Mouse (Mus musculus) thymus, postnatal 10 days (tissue): ENCODE measurements around the gene Pdcl3.
"Not testable (repeated sequence)": the region's sequence is repeated elsewhere in the genome, so short reads cannot be mapped to it uniquely, and the experiment has no call there.

ENCODE experiments used
- DNase-seq, 2 experiments: peaks; one replicate each; pipeline ENCODE4 v3.0.0; 2021; ENCODE audit warnings: low spot score in 2 of 2

Pdcl3 gene

DNA sequence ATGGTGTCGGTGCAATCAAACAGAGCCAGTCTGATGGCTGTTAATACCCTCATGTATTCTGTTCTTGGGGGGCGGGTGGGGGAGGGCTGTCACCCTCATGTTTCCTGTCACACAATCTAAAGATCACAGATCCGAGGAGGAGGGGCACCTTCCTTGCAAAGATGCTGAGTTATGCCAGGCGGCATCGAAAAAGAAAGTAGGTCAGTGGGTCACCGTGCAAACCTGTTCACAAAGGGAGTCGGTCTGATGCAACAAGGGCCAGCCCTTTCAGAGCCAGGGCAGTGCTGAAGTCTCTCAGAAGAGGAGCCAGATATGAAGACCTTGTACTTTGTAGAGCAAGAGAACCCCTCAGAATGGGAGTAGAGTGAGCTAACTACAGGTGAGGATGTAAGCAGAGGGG lies 39.7 kb downstream of the Pdcl3 start:
- peak; percentile 85 to 94 for DNase-seq

DNA sequence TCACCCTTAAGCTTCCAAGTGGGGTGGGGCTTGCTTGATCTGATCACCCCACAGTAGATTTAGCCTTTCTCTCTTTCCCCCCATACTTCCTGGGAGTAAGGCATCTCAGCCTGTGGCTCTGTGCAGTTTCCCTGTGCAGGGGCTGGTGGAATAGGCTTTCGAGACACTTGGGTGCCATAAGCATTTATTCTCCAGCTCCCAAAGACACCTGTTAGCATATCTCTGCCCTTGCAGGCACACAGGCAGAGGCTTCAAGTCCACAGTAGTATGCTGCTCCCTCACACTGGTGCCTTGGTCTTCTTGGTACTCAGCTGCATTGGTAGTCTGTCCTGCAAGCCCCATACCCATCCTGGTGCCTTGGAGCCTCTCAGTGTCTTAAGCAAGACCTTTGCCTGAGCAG lies 40.4 kb downstream of the Pdcl3 start:
- peak in 1 of 2 experiments; percentile 38 for DNase-seq

DNA sequence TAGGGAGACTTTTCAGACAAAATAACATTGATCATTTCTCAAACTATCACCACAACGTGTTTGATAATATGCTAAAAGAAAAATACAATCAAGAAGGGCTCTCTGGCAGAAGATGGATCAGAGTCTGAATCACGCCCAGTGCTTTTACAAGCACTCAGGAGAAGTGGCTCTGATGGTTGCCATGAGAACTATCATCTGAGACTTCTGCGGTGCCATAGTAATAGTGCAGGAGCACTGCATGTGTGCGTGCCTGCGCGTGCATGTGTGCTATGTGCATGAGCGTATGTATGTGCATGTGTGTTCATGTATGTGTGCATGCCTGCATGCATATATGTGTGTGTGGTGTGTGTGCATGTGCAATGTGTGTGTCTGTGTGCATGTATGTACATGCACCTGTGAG lies 43.8 kb downstream of the Pdcl3 start:
- no peak for DNase-seq

DNA sequence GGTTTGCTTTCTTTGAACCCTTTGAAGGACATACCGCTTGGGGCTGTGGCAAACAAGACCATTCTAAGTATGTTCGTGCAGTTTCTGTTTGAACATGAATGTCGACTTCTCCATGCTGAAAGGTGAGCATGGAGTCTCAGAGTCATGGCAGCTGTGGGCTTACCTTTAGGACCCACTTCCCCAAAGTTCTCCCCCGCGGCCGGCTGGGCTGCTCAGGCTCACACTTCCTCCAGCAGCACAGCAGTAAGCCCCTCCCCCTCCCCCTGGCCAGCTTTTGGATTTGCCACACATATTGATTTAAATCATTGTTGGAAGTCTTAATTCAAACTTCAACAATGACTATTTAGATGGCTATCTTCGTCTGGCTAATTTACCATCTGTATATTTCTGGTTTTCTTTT lies 44.7 kb downstream of the Pdcl3 start:
- no peak for DNase-seq

DNA sequence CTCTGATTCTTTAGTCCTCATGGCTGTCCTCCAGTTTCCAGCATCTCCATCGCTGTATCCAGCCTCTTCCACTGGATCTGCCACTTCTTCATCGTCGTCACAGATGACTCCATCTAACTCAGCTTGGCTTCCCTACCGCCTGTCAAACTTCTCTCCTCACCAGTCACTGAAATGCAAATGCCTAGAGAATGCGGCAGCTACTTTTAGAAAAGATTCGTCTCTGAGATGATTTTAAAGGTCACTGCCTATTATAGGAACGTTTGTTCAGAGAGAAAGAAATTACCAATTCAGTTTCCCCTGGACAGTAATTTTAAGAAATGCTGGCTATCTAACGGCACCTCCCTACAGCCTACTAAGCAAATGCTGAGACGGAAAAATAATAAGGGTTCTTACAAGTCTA lies 50.4 kb downstream of the Pdcl3 start:
- no peak for DNase-seq

DNA sequence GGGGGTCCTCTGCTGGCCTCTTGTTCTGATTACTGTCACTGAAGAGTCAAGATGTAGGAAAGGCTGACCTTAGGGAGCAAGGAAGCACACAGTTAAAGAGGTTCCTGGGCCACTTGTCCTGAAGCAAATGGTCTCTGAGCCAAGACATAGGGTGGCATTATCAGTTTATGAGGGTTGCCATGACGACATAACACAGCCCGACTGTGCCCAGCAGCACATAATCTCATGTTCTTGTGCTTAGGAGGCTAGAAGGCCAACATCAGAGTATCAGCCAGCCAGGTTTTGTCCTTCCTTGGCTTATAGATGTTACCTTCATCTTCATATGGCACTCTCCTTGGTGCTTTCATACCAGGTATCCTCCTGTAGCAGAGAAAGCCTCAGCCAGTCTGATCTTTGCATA lies 56.8 kb downstream of the Pdcl3 start:
- no peak for DNase-seq

DNA sequence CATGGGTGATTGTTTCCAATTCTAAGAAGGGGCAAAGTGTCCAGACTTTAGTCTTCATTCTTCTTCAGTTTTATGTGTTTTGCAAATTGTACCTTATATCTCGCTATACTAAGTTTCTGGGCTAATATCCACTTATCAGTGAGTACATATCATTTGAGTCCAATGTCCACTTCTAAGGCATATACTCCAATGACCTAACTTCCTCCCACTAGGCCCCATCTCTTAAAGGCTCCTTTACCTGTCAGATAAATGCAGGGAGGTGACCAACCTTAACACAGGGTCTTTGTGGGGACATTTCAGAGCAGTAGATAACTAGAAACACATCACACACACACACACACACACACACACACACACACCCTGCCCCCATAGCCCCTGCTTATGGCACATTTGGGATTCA lies 59.0 kb downstream of the Pdcl3 start:
- DNase-seq = not testable (repeated sequence)

DNA sequence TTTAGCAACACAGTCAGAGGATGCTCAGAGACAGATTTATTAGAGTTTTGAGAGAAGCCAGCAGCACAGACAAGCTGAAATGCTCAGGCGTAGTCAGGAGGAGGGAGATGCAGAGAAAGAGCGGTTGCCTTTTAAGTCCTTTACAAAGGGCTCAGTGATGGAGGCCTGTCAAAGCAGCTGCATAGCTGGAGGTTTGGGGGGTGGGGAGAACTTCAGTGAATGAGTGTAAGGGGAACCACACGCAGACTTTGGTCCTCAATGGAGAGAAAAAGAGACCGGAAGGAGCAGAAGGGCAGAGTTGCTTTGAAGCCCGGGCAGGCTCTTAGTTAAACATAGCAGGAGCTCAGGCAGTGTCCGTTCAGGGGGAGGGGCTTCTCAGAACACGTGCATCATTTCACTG lies 61.3 kb downstream of the Pdcl3 start:
- DNase-seq = peak; percentile 77 to 83
